Mouse (Mus musculus) left cerebral cortex, postnatal 14 days (tissue): ENCODE results near the gene Eri3. TPM values are rescaled to one million over a fixed set of nuclear protein-coding genes. Genes with fewer than 3 reads are reported as not detected.

Experiments
- DNase-seq, 2 experiments: peaks; one replicate each; pipeline ENCODE4 v3.0.0; 2021 to 2022; ENCODE audit warnings: low spot score in 2 of 2, mixed read lengths in 1 of 2
- intact Hi-C: fragments of 180-260 bp; cut with DNase I; formaldehyde crosslinking; loops from one replicate; pipeline ENCODE4 v1.15.1; 2025
- long read RNA-seq, 2 experiments: library from polyadenylated mRNA; stranded (forward); transcript quantifications; one replicate each; pipeline ENCODE4 v2.0.0; 2021
- total RNA-seq, 2 experiments: library from RNA; stranded (reverse); gene quantifications; 2 replicates each; pipeline ENCODE4 v1.2.3; 2021

Eri3 gene
- 100 to 1,000 TPM; 229 to 246 TPM for total RNA-seq
- long read RNA-seq, experiment 1, transcript Eri3-201 (9 exons, 1,719 nt): major isoform, 214 of 410 reads
- long read RNA-seq, experiment 1, partial matches to known transcripts: 70 of 410 reads
- long read RNA-seq, experiment 1, other reads (novel, unspliced or antisense): 126 of 410 reads
- long read RNA-seq, experiment 2, transcript Eri3-201 (9 exons, 1,719 nt): major isoform, 190 of 366 reads
- long read RNA-seq, experiment 2, partial matches to known transcripts: 53 of 366 reads
- long read RNA-seq, experiment 2, other reads (novel, unspliced or antisense): 122 of 366 reads

DNA sequence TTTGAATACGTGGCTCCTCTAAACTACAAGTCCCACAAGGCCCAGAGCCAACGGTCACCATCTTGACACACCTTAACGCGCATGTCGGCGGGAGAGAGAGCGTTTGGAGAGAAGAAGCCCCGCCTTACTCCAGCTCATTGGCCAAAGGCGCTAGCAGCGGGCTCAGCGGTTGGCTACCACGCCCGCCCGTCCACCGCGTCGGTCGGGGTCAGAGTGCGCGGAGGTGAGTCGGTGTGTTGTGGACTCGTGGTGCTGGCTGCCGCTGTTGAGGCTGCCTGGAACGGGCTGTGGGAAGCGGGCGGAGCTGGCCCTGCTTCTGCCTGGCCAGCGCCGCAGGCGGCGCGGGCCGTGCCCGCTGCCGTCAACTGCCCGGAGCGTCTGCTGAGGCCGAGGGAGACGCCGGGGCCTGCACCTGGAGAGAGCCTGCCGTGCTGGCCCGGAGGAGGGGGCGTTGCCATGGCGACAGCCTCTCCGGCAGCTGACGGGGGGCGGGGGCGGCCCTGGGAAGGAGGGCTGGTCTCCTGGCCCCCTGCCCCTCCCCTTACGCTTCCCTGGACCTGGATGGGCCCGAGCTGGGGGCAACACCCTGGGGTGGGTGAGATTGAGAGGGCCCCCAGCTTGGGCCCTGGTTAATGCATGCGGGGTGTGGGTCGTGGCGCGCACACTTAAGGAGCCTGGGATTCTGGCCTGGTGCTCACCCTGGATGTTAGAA is at the start of gene Eri3:
Gene Eri3, plus strand, starts transcription at position 226 of the 712 bp plus-strand sequence.
- intact Hi-C loops: no loop called here
- DNase-seq: peak; percentile 99

DNA sequence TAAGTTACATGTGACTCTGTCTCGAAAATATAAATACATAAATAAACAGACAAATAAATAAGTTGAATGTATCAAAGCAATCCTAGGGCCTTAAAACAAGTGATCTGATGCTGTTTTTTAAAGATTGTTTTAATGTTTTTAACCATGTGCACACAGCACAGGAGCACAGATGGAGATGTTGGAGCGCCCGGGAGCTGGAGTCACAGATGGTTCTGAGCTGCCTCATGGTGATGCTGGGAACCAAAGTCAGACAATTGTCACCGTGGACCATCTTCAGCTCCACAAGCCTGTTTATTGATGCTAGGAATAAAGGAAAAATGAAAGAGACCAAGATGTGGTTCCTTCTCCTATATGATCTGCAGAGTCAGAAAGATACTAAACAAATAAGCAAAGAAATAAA is 31.9 kb upstream of the Eri3 start:
- no peak for DNase-seq
- intact Hi-C loops: no loop called here

DNA sequence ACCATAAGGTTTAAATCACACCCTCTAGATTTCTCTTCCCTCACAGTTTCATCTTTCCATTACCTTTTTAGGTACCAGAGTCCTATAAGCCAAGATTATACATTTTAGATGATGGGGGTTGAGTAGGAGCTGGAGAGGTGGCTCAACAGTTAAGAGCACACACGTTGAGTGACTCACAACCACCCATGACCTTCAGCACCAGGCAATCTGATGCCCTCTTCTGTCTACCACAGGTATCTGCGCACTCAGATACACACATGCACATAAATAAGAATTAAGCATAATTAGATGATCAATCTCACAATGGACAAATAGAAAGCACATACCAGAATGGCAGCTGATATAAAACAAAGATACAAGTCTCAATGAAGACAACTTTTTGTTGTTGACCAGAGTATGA is 28.8 kb upstream of the Eri3 start:
- no peak for DNase-seq
- intact Hi-C loops: no loop called here

GRCm38 (mm10) chr4:117525990-117526389 is 24.2 kb upstream of the Eri3 start:
- no peak for DNase-seq
- intact Hi-C loops: no loop called here

DNA sequence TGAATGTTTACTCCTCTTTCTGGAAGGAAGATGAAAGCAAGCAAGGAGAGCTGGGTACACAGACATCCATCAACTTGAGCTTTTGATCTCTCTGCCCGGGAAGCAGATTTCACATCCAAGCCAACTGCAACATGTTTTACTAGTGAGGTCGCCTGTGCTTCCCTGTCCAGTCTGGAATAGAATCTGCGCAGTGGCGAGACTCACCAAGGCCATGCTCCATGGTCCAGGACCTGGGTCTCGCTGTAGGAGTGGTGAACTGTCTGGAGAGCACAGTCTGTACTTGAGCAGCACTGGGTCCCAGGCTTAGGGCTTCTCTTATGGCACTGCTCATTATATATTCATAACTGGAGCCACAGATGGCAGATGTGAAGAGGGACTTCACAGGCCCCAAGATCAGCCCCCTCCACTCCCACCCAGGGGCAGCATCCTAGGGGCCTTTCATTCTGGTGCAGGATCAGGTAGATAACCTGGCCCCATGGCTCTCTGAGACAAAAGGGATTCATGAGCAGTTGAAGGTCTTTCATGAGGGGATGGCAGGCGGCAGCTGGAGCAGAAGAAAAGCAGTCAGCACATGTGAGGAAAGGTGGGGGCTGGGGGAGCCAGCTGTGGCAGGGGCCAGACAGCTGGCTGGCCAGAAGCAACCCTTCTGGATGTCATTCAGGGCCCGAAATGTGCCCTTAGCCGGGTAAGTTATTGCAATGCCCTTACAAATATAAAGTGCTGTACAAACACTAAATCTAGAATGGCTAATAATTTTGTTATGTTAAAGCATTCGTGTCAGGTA is 22.9 kb upstream of the Eri3 start:
- intact Hi-C loops: no loop called here
- DNase-seq: no peak

DNA sequence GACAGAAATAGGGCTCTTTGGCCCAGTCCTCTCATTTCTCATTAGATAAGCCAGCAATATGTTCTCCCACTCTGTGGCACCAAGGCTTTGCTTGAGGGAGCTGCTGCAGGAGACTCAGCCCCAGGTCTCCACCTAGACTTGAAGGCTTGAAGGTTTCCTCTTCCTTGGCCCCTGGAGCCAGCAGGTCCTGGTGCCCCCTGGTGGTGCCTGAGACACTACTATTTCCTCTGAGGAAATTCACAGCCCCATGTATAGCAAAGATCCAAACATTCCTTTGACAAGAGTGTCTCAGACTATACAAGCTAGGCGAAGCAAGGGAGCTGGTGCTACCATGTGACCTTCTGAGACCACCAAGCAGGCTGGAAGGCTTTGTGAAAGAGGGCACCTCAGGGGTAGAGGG is 22.2 kb upstream of the Eri3 start:
- intact Hi-C loops: loop anchor here (1.0 kb wide), 1 partner anchor 205 kb away; no protein-coding TSS in a partner anchor

GRCm38 (mm10) chr4:117529843-117530242 is 20.3 kb upstream of the Eri3 start:
- intact Hi-C loops: no loop called here
- no peak for DNase-seq

More for the DNA sequence above, 22.2 kb upstream of the Eri3 start:
- DNase-seq: peak in 1 of 2 experiments; percentile 33

DNA sequence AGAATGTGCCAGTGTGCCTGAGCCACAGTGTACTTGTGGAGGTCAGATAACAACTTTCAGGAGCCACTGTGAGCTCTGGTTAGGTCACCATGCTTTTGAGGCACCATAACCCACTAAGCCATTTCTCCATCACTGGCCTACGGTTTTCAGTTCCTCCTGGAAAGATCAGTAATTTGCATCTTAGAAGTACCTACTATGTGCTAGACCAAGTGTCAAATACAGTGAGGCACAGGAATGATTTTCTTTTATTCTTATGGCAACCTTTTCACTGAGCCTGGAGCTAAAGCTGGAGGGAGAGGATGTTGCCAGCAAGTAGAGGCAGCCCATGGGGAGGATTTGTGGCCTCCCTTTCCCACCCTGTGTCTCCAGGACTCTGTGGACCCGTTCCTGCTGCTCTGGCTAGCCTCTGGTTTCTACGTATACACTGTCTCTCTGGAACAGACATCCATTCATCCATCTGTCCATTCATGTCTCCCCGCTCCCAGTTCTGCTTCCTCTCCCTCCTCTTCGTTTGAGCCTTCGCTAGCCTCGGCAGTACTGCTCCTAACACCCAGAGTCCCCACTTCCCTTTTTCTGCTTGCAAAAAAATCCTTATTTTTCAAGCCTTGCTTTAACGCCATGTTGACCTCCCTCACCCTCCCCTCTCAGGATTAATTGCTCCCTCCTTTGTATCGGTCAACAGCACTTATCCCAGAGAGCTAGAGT is 14.5 kb upstream of the Eri3 start:
- DNase-seq: no peak
- intact Hi-C loops: no loop called here

DNA sequence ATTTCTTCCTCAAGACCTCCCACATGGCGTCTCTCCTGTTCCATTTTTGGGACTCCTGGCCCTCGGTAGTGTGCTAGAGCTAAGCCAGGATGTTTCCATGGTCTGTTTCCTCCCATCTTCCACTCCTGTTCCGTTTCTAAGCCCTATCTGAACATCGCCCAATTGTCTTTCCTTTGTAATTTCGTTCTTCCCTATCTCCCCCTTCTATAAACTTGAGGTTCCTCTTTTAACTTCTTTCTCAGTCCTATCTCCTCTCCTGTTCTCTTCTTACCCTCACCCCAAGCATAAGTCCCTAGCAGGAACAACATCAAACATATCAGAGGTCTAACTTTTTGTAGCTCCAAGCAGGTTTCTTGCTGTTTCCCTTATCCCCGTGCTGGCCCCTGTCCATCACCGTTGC is 13.2 kb upstream of the Eri3 start:
- DNase-seq: no peak
- intact Hi-C loops: no loop called here

DNA sequence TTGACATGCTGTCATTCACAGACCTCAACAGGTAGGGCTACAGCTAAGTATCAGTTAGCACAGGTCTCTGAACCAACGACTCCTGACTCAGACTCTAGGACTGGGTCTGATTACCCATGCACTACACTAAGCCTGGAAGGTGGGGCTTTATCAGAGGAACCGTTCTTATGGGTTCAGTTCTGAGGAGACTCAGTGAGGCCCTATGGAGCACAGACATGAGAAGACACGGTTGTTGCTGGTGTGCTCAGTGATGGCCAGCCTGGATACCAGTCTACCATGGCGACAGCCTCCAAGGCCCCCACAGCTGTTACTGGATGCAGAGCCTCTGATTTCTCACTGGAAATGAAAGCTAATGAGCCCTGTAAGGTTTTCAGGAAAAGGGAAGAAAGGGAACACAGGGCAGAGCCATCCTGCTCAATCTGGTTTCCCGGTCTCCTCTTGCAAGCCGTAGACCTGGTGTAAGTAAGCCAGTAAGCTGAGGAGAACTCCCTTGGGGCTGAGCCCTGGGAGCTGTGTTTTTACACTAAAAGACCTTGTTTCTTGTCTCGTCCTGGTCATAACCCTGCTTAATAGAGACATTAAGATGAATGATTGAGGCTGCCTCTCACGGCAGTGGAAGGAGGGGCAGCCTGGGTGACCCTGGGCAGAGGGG is 10.7 kb upstream of the Eri3 start:
- DNase-seq: no peak
- intact Hi-C loops: no loop called here

- intact Hi-C loops: no loop called here
- DNase-seq: no peak
Observed at GRCm38 (mm10) chr4:117540571-117540970, 9.6 kb upstream of the Eri3 start.

GRCm38 (mm10) chr4:117545448-117545847 is 4.7 kb upstream of the Eri3 start:
- intact Hi-C loops: no loop called here
- DNase-seq: no peak

DNA sequence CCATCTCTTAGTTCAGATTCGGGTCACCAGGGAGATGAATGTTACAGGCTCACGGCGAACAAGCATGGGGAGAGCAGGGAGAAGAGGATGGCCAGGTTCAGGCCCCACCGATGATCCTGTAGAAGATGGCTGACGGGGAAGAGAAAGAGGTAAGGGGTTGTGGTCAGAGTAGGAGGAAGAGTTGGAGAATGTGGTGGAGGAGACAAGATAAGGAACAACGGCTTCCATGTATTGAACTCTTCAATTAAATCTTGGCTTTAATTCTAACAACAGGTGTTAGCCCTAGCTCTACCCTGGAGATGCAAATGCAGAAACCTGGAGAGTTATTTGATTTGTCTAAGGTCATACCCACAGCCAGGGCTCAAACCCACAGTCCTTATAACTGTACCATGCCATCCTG is 3.5 kb upstream of the Eri3 start:
- intact Hi-C loops: no loop called here
- no peak for DNase-seq

DNA sequence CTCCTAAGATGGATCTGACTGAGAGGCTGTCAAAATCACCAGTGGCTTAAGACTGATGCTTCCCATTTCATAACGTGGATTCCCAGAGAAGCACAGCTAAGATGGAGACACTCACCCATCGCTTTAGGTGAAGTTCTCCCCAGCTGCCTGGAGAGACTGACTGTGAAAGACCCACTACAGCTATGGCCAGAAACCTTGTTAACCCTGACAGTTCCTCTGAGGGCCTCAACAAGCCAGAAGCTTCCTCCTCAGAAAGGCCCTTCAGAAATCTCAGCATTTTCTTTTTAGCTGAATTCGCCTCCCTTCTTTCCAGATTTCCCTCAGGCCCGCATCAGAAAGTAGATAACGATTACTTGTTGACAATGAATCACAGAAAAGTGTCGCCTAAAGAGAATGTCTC is 589 bp upstream of the Eri3 start:
- intact Hi-C loops: no loop called here
- peak in 1 of 2 experiments; percentile 9 for DNase-seq

DNA sequence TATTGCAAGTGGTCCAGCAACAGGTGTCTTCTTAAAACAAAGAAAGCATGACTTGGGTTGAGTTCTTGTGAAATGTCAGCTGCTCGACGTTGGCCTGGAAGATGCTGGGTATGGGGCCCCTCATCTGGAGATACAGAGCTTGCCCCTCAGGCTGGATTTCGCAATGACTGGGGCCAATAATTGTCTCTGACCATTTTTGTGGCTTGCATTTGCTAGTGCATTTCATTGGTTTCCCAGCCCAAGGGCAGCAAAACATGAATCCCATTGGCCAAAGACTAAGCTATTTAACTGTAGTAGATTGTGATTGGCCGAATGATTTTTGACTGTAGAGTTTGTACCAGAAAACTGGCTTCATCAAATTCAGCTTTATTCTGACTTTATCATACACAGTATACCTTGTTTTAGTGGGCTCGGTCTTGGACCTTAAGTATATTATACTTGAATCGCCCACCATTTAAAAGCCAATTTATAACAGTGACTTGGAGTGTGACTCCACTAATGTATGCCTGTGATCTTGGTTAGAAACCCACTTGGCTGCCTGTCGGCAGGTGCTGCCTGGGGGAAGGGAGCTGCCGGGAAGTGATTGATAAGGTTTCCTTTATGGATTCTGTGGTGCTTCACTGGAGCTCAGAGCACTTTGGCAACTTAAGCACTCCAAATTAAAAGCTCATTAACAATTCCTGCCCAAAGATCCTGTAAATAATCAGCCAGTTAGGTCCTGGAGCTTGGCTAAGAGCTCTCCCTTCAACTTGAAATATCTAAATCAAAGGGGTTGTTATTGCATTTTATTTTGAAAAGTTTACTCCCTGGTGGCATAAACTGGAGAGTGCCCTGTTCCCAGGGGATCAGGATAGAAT is 1.2 kb downstream of the Eri3 start:
- DNase-seq: peak in 1 of 2 experiments; percentile 35
- intact Hi-C loops: no loop called here

- no peak for DNase-seq
- intact Hi-C loops: no loop called here
Observed at GRCm38 (mm10) chr4:117555495-117555894, 5.3 kb downstream of the Eri3 start.

- no peak for DNase-seq
- intact Hi-C loops: no loop called here
Observed at GRCm38 (mm10) chr4:117556372-117556771, 6.2 kb downstream of the Eri3 start.

- intact Hi-C loops: no loop called here
- DNase-seq: no peak
Observed at GRCm38 (mm10) chr4:117557068-117557645, 7.0 kb downstream of the Eri3 start.
